Mouse (Mus musculus) layer of hippocampus, adult 9-11 months (tissue): ENCODE data around the gene Olfr1185-ps1.
"Not testable (repeated sequence)": the region's sequence is repeated elsewhere in the genome, so short reads cannot be mapped to it uniquely, and the experiment has no call there.

Experiments
- DNase-seq: peaks from one replicate; pipeline ENCODE4 v3.0.0; 2022

Gene Olfr1185-ps1

DNA sequence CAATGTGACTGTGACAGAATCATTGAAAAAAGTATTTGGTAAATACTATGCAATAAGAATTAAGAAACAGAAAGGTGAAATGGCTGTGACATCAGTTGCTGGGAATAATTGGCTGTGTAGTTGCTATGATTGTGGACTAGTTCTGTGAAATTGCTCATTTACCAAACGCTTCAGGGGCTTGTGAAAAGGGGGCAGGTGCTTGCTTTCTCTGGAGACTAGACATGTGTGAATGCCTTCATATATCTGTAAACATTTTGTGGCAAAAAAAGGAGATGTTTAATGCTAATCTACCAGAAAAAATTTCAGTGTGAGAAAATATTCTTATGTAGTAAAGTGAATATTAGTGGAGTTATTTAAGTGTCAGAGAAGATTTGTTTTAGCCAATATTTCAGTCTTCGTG lies at the start of gene Olfr1185-ps1:
Gene Olfr1185-ps1, plus strand, starts transcription at position 301 of the 400 bp plus-strand sequence.
- no peak for DNase-seq

DNA sequence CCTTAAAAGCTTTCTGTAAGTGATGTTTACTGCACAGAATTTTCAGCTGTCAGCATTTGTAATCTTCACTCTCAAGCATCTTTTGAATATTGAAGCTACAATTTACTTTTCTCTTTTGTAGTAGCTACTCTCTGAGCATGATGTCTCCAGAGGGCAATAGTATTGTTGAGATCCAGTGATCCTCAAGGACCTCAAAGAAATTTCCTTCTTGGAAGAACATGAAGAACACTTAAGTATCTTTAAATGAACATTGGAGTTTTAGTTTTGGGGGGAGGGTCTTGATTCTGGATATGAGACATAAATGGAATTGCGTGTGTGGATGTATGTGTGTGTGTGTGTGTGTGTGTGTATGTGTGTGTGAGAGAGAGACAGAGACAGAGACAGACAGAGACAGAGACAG lies 44.1 kb upstream of the Olfr1185-ps1 start, which contains the start of gene Gm13757:
Gene Gm13757, minus strand, starts transcription at position 101 of the 400 bp plus-strand sequence.
- no peak for DNase-seq

DNA sequence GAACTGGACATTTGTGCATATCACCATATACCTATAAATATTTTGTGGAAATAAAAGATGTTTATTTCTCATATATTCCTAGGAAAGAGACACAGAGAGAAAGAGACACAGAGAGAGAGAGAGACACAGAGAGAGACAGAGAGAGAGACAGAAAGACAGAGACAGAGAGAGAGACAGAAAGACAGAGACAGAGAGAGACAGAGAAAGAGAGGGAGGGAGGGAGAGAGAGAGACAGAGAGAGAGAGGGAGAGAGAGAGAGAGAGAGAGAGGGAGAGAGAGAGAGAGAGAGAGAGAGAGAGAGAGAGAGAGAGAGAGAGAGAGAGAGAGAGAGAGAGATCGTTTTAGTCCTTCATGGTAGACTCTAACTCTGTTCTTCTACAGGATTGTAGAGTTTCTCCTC lies 38.6 kb upstream of the Olfr1185-ps1 start, which contains the start of gene Olfr1183:
Gene Olfr1183, plus strand, starts transcription at position 301 of the 400 bp plus-strand sequence.
- not testable (repeated sequence) for DNase-seq

DNA sequence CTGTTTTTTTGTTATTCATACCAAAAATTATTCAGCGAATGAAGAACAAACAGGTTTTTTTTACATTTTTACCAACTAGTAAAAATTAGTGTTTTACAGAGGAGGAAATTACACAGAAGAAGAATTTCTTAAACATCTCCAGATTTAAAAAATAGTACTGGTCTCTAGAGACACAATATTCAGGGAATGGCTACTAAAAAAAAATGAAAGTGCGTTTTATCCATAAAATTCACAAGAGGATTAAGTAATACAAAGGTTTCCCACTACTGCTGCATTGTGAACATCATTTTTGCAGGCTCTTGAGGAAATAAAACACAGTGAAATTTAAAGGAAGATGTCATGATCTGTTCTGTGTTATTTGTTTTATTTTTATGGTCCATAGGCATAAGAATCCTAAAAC lies 9.8 kb upstream of the Olfr1185-ps1 start, which contains the start of gene Olfr1184:
Gene Olfr1184, plus strand, starts transcription at position 301 of the 400 bp plus-strand sequence.
- no peak for DNase-seq

DNA sequence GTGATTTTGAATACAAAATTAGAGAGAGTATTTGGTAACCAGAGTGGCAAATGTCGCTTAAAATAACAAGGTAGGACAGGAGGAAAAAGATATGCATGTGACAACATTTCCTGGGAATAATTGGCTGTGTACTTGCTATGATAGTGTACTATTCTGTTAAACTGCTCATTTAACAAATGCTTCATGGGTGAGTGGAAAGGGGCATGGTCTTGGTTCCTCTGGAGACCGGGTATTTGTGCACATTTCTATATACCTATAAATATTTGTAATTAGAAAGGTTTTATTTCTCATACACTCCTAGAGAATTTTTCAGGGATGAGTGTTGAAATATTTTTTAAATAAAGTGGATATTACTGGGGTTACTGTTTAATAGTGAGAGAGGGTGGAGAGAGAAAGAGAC lies 25.1 kb downstream of the Olfr1185-ps1 start, which contains the start of gene Olfr1186:
Gene Olfr1186, plus strand, starts transcription at position 301 of the 400 bp plus-strand sequence.
- no peak for DNase-seq

DNA sequence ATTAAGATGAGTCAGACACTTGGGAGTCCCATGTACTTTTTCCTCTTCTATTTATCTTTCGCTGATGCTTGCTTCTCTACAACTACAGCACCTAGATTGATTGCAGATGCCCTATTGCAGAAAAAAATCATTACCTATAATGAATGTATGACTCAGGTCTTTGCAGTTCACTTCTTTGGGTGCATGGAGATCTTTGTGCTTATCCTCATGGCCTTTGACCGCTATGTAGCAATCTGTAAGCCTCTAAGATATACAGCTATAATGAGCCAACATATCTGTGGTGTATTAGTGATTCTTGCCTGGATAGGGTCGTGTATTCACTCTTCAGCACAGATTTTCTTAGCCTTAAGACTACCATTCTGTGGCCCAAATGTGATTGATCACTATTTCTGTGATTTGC lies 32.6 kb downstream of the Olfr1185-ps1 start:
- DNase-seq = no peak
